Mouse (Mus musculus) lung, embryonic 16.5 days (tissue): ENCODE data around the gene Slc7a12. TPM values are rescaled to one million over a fixed set of nuclear protein-coding genes. Genes with fewer than 3 reads are reported as not detected.

ENCODE experiments used
- ATAC-seq: fragments of 200-750 bp; cut with Nextera tagmentation; 2 replicates; pipeline ENCODE4 v1.8.0; 2017; ENCODE audit warnings: low read depth, mild to moderate bottlenecking, moderate library complexity
- H3K27ac ChIP-seq: fragments of 300-500 bp; sonication (generic); 2 replicates; pipeline ENCODE4 v1.5.1; 2014; ENCODE audit warnings: mild to moderate bottlenecking, control low read depth, low read length
- H3K27me3 ChIP-seq: fragments of 300-500 bp; sonication (generic); 2 replicates; pipeline ENCODE4 v1.6.1; 2014; ENCODE audit warnings: low read depth, low read length, mixed read lengths; ENCODE audit not compliant: control insufficient read depth, insufficient read depth
- H3K36me3 ChIP-seq: fragments of 300-500 bp; sonication (generic); 2 replicates; pipeline ENCODE4 v1.6.1; 2014; ENCODE audit warnings: low read length; ENCODE audit not compliant: control insufficient read depth, insufficient read depth
- H3K4me1 ChIP-seq: fragments of 300-500 bp; sonication (generic); replicated peaks from 2 replicates; pipeline ENCODE4 v1.6.1; 2014; ENCODE audit warnings: low read length, mixed read lengths; ENCODE audit not compliant: control insufficient read depth, insufficient read depth
- H3K4me2 ChIP-seq: fragments of 300-500 bp; sonication (generic); 2 replicates; pipeline ENCODE4 v1.6.1; 2014; ENCODE audit warnings: low read depth, low read length, control low read depth
- H3K4me3 ChIP-seq: fragments of 300-500 bp; sonication (generic); 2 replicates; pipeline ENCODE4 v1.5.1; 2014; ENCODE audit warnings: mild to moderate bottlenecking, low read length, control low read depth
- H3K9ac ChIP-seq: fragments of 300-500 bp; sonication (generic); 2 replicates; pipeline ENCODE4 v1.6.1; 2014; ENCODE audit warnings: low read length, control low read depth
- H3K9me3 ChIP-seq: fragments of 300-500 bp; sonication (generic); 2 replicates; pipeline ENCODE4 v1.6.1; 2016; ENCODE audit warnings: low read length; ENCODE audit not compliant: control insufficient read depth
- WGBS: fragments of 180-500 bp; shearing (Covaris S2); extraction: QIAGEN DNeasy Blood & Tissue Kit; methylation state at CpG from one replicate; pipeline ENCODE4 v1.1.7; 2014; 5-methylcytosine and 5-hydroxymethylcytosine counted together
- polyA plus RNA-seq: library from polyadenylated mRNA; unstranded; fragments of >200 nt; fragmentation: Nextera tagmentation; extraction: Ambion mirVana; gene quantifications from 2 replicates; pipeline ENCODE4 v1.2.1, GENCODE M21; 2015

The Slc7a12 gene
- not detected in 2 replicates for polyA plus RNA-seq

- H3K36me3 ChIP-seq = no peaks in the 10 kb centered on the region
- H3K9ac ChIP-seq = no peak within 1 kb of the TSS
- no peaks in the 10 kb centered on the region for H3K4me1 ChIP-seq
- ATAC-seq = no peak
- no peak within 1 kb of the TSS for H3K27ac ChIP-seq
- H3K9me3 ChIP-seq = no peaks in the 10 kb centered on the region
- H3K27me3 ChIP-seq = no peaks in the 10 kb centered on the region
- H3K4me3 ChIP-seq = no peak within 1 kb of the TSS
- no peak within 1 kb of the TSS for H3K4me2 ChIP-seq
Observed at GRCm38 (mm10) chr3:14480397-14480796, at the start of gene Slc7a12. Gene Slc7a12 (plus strand): TSS chr3:14480697.

- WGBS = 70% methylated on average over 1 of the region's 1 CpGs
- H3K4me2 ChIP-seq = no peak overlapping the region
- ATAC-seq = no peak
- no peaks in the 10 kb centered on the region for H3K4me1 ChIP-seq
- no peak overlapping the region for H3K9ac ChIP-seq
- no peak overlapping the region for H3K4me3 ChIP-seq
- H3K27me3 ChIP-seq = no peaks in the 10 kb centered on the region
- H3K36me3 ChIP-seq = no peaks in the 10 kb centered on the region
- peaks cover 2% of the 10 kb centered on the region; the same call in 1 of the 2 replicates for H3K9me3 ChIP-seq
- no peak overlapping the region for H3K27ac ChIP-seq
Observed at GRCm38 (mm10) chr3:14432381-14432780, 48.1 kb upstream of the Slc7a12 start.

DNA sequence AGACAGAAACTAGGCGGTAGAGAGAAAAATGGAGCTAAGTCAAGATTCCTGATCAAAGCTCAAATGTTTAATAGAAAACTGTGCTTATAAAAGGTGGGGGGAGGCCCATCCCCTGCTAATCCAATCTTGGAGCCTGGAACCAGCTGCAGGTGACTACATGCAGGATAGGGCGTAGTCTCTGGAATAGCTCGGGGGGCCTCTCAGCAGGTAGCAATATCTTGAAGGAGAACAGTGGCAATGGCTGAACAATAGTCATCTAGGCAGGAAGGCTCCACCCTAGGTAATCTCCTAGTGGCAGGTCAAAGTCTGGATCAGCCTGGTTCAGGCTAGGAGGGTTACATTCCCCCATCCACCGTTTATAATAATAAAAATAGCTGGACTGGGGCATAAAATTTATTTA is 34.5 kb upstream of the Slc7a12 start:
- H3K27ac ChIP-seq = no peak overlapping the region
- no peaks in the 10 kb centered on the region for H3K36me3 ChIP-seq
- H3K4me3 ChIP-seq = no peak overlapping the region
- H3K27me3 ChIP-seq = no peaks in the 10 kb centered on the region
- no peak overlapping the region for H3K4me2 ChIP-seq
- no peak for ATAC-seq
- no peak overlapping the region for H3K9ac ChIP-seq
- 82% methylated on average over 4 of the region's 4 CpGs for WGBS
- no peaks in the 10 kb centered on the region for H3K9me3 ChIP-seq
- H3K4me1 ChIP-seq = no peaks in the 10 kb centered on the region

DNA sequence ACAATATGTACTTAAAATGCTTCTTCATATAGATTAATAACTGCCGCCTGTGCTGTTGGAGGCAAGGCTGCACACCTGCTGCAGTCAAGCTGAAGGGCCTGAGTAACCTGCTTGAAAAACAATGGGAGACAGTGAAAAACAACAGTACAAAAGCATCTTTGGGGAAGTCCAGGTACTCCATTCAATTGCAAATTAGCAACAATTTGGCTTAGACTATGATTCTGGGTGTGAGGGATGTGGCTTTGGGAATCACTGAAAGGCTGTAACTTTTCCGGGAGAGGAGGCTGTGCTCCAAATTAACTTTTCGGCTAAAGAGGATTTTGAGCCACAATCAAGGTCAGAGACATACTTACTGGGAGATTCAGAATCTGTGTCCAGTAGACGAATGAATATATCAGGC is 33.8 kb upstream of the Slc7a12 start:
- Histone ChIP-seq H3K9me3 (no peaks in the 10 kb centered on the region), H3K4me3 (no peak overlapping the region), H3K9ac (no peak overlapping the region), H3K27me3 (no peaks in the 10 kb centered on the region), H3K36me3 (no peaks in the 10 kb centered on the region), H3K4me2 (no peak overlapping the region), H3K27ac (no peak overlapping the region), H3K4me1 (no peaks in the 10 kb centered on the region)
- WGBS = 96% methylated on average over 4 of the region's 4 CpGs
- no peak for ATAC-seq

Other genes starting within 250 kb of the Slc7a12 start
- 301 and 359 TPM in 2 replicates for gene 1810022K09Rik, start 130.6 kb downstream of the Slc7a12 start, polyA plus RNA-seq
- gene Car13, start 161.0 kb downstream of the Slc7a12 start, polyA plus RNA-seq = 6.7 and 8.0 TPM in 2 replicates